Mouse (Mus musculus): ENCODE measurements around the gene Gdpd5. TPM values are rescaled to one million over a fixed set of nuclear protein-coding genes. Genes with fewer than 3 reads are reported as not detected.
A peak's percentile ranks its signal among the peaks of the same experiment; 100 is the strongest.

Gdpd5 gene
- polyA plus RNA-seq, 1 experiment from 2014 or later = 15.4 TPM

DNA sequence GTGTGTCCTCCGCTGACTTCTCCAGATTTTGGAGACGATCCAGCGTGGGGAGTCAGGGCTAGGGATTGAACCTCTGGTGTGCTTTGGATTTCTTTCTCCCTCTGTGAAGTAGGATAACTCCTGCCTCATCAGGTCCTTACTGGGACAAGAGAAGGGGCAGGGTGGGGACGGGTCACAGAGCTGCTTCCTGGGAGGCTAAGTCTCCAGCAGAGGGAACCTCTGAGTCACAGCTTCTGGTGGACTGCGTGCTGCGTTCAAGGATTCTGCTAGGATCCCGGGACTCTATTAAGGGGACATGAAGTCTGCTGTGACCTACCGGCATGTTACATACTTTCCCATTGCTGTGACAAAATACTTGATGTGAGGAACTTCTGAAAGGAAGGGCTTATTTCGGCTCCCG lies 57.7 kb downstream of the Gdpd5 start:
- Histone ChIP-seq H3K27me3 (ENCODE audit: control insufficient read depth, insufficient read depth, low read length) (no peaks in the 10 kb centered on the region), H3K9me3 (ENCODE audit: control insufficient read depth, low read length) (no peaks in the 10 kb centered on the region), H3K4me1 (ENCODE audit: control insufficient read depth, insufficient read depth, low read length) (peaks cover 20% of the 10 kb centered on the region; the same call in 1 of the 2 replicates), H3K27ac (ENCODE audit: low read depth, low read length) (no peak overlapping the region), H3K4me3 (ENCODE audit: low read length) (no peak overlapping the region), H3K4me2 (replicated peaks; ENCODE audit: low read depth, low read length) (no peak overlapping the region), H3K9ac (ENCODE audit: low read depth, low read length) (no peak overlapping the region), H3K36me3 (ENCODE audit: control insufficient read depth, insufficient read depth, low read length) (no peaks in the 10 kb centered on the region)
- 72% methylated on average over 10 of the region's 10 CpGs for WGBS
- no peak for ATAC-seq (ENCODE audit: low FRiP score, low TSS enrichment)

DNA sequence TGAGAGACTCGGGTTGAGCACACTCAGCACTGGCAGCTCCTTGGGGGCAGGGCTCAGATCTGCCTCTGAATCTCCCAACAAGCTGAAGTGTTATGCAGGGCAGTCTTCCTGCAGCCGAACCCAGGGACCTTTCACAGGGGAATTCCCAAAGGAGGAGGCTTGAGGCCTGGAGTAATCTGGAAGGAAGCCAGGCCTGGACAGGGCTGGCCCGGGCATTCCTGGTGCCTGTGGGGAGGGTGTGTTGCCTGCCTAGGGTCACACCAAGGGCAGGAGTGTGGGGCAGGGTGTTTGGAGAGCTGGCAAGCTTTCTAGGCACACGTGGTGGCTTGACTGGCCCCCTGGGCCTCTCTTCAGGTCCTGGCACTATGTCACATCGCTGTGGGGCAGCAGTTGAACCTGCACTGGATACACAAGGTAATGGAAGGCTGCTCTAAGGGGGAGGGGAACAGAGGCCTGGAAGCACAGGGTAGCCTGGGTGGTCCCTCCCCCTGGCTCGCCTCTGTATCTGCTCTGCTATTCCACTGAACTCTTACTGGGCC lies 60.4 kb downstream of the Gdpd5 start:
- Histone ChIP-seq H3K9ac (ENCODE audit: low read depth, low read length) (no peak overlapping the region; the same call in 1 of the 2 replicates), H3K4me3 (ENCODE audit: low read length) (no peak overlapping the region), H3K4me2 (replicated peaks; ENCODE audit: low read depth, low read length) (no peak overlapping the region), H3K9me3 (ENCODE audit: control insufficient read depth, low read length) (no peaks in the 10 kb centered on the region), H3K36me3 (ENCODE audit: control insufficient read depth, insufficient read depth, low read length) (no peaks in the 10 kb centered on the region), H3K4me1 (ENCODE audit: control insufficient read depth, insufficient read depth, low read length) (peaks cover 19% of the 10 kb centered on the region; the same call in 1 of the 2 replicates), H3K27ac (ENCODE audit: low read depth, low read length) (peak overlapping the region; percentile 55; the same call in 1 of the 2 replicates), H3K27me3 (ENCODE audit: control insufficient read depth, insufficient read depth, low read length) (no peaks in the 10 kb centered on the region)
- WGBS = 21% methylated on average over 6 of the region's 6 CpGs
- peak; percentile 61 for ATAC-seq (ENCODE audit: low FRiP score, low TSS enrichment)

DNA sequence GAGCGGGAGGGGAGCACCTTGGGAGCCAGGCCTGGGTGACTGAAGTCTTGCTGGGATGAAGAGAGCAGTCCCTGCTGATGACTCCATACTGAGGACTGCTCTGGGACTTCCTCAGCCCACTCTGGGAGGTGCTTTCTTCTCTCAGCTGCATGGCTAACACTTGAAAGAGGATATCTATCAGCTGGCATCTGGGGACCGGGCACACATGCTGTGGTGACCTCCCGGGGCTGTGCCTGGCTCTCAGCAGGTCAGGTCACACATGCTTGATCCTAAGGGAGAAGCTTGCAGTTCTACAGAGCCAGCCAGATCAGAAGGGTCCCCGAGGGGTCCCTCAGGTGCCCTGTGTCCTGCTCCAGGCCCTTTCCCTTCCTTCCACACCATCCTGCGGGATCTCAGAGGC lies 62.0 kb downstream of the Gdpd5 start:
- Histone ChIP-seq H3K4me3 (ENCODE audit: low read length) (no peak overlapping the region), H3K27ac (ENCODE audit: low read depth, low read length) (no peak overlapping the region), H3K36me3 (ENCODE audit: control insufficient read depth, insufficient read depth, low read length) (no peaks in the 10 kb centered on the region), H3K9ac (ENCODE audit: low read depth, low read length) (no peak overlapping the region), H3K4me2 (replicated peaks; ENCODE audit: low read depth, low read length) (no peak overlapping the region), H3K27me3 (ENCODE audit: control insufficient read depth, insufficient read depth, low read length) (no peaks in the 10 kb centered on the region), H3K9me3 (ENCODE audit: control insufficient read depth, low read length) (no peaks in the 10 kb centered on the region), H3K4me1 (ENCODE audit: control insufficient read depth, insufficient read depth, low read length) (peaks cover 15% of the 10 kb centered on the region; the same call in 1 of the 2 replicates)
- WGBS = 64% methylated on average over 5 of the region's 5 CpGs
- ATAC-seq (ENCODE audit: low FRiP score, low TSS enrichment) = no peak

DNA sequence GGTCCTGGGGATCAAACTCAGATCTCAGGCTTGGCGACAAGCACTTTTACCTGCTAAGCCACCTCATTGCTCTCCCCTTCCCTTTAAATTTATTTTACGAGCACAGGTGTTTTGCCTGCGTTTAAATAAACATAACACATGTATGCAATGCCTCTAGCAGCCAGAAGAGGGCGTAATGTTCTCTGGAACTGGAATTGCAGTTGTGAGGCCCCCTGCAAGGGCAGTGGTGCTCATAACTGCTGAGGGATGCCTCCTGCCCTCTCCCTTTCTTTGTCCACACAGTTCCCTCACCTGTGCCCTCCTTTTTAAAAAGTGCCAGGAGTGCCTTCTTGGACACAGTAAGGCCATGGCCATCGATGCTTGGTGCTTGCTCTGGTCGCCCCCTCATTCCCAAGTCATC lies 62.8 kb downstream of the Gdpd5 start:
- Histone ChIP-seq H3K36me3 (ENCODE audit: control insufficient read depth, insufficient read depth, low read length) (no peaks in the 10 kb centered on the region), H3K4me1 (ENCODE audit: control insufficient read depth, insufficient read depth, low read length) (peaks cover 15% of the 10 kb centered on the region; the same call in 1 of the 2 replicates), H3K27ac (ENCODE audit: low read depth, low read length) (no peak overlapping the region), H3K4me3 (ENCODE audit: low read length) (no peak overlapping the region), H3K9me3 (ENCODE audit: control insufficient read depth, low read length) (no peaks in the 10 kb centered on the region), H3K27me3 (ENCODE audit: control insufficient read depth, insufficient read depth, low read length) (no peaks in the 10 kb centered on the region), H3K9ac (ENCODE audit: low read depth, low read length) (no peak overlapping the region), H3K4me2 (replicated peaks; ENCODE audit: low read depth, low read length) (no peak overlapping the region)
- no peak for ATAC-seq (ENCODE audit: low FRiP score, low TSS enrichment)
- WGBS = 67% methylated on average over 6 of the region's 6 CpGs

DNA sequence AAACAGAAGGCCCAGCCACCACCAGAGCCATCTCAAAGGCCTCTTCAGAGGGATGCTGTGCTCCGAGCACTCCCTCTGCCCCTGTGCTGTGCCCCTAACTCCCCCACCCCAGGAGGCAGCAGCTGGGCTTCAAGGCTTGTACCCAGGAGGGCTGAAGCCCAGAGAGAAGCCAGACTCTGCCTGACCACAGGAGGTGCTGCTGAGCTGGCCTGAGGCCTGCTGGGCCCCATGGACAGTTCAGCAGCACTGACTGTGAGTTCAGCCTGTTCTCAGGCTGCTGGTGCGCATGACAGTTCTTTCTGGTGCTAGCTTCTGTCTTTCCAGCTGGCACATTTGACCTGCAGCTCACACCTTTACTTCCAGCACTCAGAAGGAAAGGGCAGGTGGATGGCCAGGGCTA lies 64.6 kb downstream of the Gdpd5 start:
- Histone ChIP-seq H3K9ac (ENCODE audit: low read depth, low read length) (no peak overlapping the region), H3K4me1 (ENCODE audit: control insufficient read depth, insufficient read depth, low read length) (peaks cover 15% of the 10 kb centered on the region; the same call in 1 of the 2 replicates), H3K4me2 (replicated peaks; ENCODE audit: low read depth, low read length) (no peak overlapping the region), H3K27me3 (ENCODE audit: control insufficient read depth, insufficient read depth, low read length) (no peaks in the 10 kb centered on the region), H3K4me3 (ENCODE audit: low read length) (no peak overlapping the region), H3K27ac (ENCODE audit: low read depth, low read length) (no peak overlapping the region), H3K9me3 (ENCODE audit: control insufficient read depth, low read length) (no peaks in the 10 kb centered on the region), H3K36me3 (ENCODE audit: control insufficient read depth, insufficient read depth, low read length) (no peaks in the 10 kb centered on the region)
- WGBS = 62% methylated on average over 2 of the region's 2 CpGs
- no peak for ATAC-seq (ENCODE audit: low FRiP score, low TSS enrichment)

DNA sequence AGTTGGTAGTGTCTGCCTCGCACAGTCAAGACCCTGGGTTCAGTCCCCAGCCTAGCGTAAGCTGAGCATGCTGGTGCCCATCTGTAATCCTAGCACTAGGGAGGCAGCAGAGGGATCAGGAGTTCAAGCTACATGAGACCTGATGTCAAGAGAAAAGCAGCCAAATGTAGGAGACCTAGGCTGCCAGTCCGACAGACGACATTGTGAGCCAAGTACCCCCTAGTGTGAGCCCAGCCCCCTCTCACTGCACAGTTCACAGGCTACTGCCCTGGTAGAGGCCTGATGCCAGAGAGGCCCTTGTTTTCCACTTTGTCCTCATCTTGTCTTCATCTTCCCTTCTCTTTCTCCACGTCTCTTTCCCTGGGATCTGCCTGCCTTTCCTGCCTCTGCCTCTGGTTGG lies 66.1 kb downstream of the Gdpd5 start:
- WGBS = 52% methylated on average over 5 of the region's 5 CpGs
- Histone ChIP-seq H3K27ac (ENCODE audit: low read depth, low read length) (no peak overlapping the region), H3K4me2 (replicated peaks; ENCODE audit: low read depth, low read length) (no peak overlapping the region), H3K9ac (ENCODE audit: low read depth, low read length) (no peak overlapping the region), H3K4me1 (ENCODE audit: control insufficient read depth, insufficient read depth, low read length) (0 out of 2 replicates have a peak, but pooled peaks cover 3% of the 10 kb centered on the region), H3K36me3 (ENCODE audit: control insufficient read depth, insufficient read depth, low read length) (no peaks in the 10 kb centered on the region), H3K4me3 (ENCODE audit: low read length) (no peak overlapping the region), H3K27me3 (ENCODE audit: control insufficient read depth, insufficient read depth, low read length) (no peaks in the 10 kb centered on the region), H3K9me3 (ENCODE audit: control insufficient read depth, low read length) (no peaks in the 10 kb centered on the region)
- ATAC-seq (ENCODE audit: low FRiP score, low TSS enrichment) = no peak

DNA sequence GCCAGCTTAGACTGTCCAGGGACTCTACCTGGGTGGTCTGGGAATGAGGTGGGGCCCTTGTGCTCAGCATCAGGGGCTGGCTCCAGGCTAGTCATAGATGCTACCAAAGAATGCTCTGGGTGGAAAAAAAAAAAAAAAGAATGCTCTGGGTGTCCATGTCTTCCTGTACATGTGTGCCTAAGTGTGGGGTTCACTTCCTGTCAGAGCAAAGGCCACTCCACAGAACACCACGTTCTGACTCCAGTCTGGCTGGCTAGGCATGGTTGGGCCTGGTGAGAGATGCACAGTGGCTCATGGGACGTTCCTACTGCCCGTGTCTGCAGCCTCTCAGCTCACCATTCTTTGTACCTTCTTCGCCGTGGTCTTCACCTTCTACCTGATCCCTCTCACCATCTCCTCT lies 67.4 kb downstream of the Gdpd5 start:
- 78% methylated on average over 5 of the region's 5 CpGs for WGBS

DNA sequence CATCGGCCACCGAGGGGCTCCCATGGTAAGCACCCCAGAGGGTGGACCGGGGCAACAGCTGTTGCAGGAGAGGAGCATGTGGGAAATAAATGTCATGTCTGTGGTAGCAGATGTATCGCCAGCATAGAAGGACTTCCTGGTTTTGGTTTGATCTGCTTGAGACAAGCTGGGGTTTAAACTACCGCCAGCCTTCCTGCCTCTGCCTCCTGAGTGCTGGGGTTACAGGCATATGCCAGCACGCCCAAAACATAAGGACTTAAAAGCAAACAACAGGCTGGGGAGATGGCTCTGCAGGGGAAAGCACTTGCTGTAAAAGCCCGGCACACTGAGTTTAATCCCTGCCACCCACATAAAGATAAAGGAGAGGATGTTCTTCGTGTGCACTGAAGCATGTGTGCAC lies 67.8 kb downstream of the Gdpd5 start:
- H3K27me3 ChIP-seq (ENCODE audit: control insufficient read depth, insufficient read depth, low read length) = no peaks in the 10 kb centered on the region
- H3K4me3 ChIP-seq (ENCODE audit: low read length) = no peak overlapping the region
- H3K4me2 ChIP-seq (replicated peaks; ENCODE audit: low read depth, low read length) = no peak overlapping the region
- no peaks in the 10 kb centered on the region for H3K36me3 ChIP-seq (ENCODE audit: control insufficient read depth, insufficient read depth, low read length)
- peaks cover 8% of the 10 kb centered on the region for H3K4me1 ChIP-seq (ENCODE audit: control insufficient read depth, insufficient read depth, low read length)
- no peak overlapping the region for H3K9ac ChIP-seq (ENCODE audit: low read depth, low read length)
- no peaks in the 10 kb centered on the region for H3K9me3 ChIP-seq (ENCODE audit: control insufficient read depth, low read length)
- ATAC-seq (ENCODE audit: low FRiP score, low TSS enrichment) = no peak
- no peak overlapping the region for H3K27ac ChIP-seq (ENCODE audit: low read depth, low read length)
- 58% methylated on average over 8 of the region's 8 CpGs for WGBS

More for the DNA sequence above, 67.4 kb downstream of the Gdpd5 start:
- Histone ChIP-seq H3K9me3 (ENCODE audit: control insufficient read depth, low read length) (no peaks in the 10 kb centered on the region), H3K36me3 (ENCODE audit: control insufficient read depth, insufficient read depth, low read length) (no peaks in the 10 kb centered on the region), H3K4me1 (ENCODE audit: control insufficient read depth, insufficient read depth, low read length) (peaks cover 5% of the 10 kb centered on the region), H3K27ac (ENCODE audit: low read depth, low read length) (no peak overlapping the region), H3K4me3 (ENCODE audit: low read length) (no peak overlapping the region), H3K27me3 (ENCODE audit: control insufficient read depth, insufficient read depth, low read length) (no peaks in the 10 kb centered on the region), H3K9ac (ENCODE audit: low read depth, low read length) (no peak overlapping the region), H3K4me2 (replicated peaks; ENCODE audit: low read depth, low read length) (no peak overlapping the region)
- no peak for ATAC-seq (ENCODE audit: low FRiP score, low TSS enrichment)

DNA sequence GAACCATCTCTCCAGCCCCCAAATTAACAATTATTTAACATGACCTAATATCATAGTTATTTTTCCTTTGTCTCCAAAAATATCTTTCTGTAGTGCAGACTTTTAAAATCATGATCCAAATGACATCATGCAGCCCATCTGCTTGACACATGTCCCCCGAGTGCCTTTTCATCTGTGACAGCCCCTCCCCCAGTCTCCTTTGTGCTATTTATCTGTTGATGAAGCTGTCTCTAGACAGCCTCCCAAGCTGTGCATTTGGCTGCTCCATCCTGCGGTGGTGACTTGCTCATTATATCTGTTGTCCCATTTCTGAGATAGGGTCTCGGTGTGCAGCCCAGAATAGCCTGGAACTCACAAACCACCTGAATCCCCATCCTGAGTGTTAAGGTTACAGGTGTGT lies 68.5 kb downstream of the Gdpd5 start:
- Histone ChIP-seq H3K9ac (ENCODE audit: low read depth, low read length) (no peak overlapping the region), H3K4me3 (ENCODE audit: low read length) (no peak overlapping the region), H3K4me1 (ENCODE audit: control insufficient read depth, insufficient read depth, low read length) (peaks cover 14% of the 10 kb centered on the region), H3K4me2 (replicated peaks; ENCODE audit: low read depth, low read length) (no peak overlapping the region), H3K36me3 (ENCODE audit: control insufficient read depth, insufficient read depth, low read length) (no peaks in the 10 kb centered on the region), H3K27ac (ENCODE audit: low read depth, low read length) (no peak overlapping the region), H3K9me3 (ENCODE audit: control insufficient read depth, low read length) (no peaks in the 10 kb centered on the region), H3K27me3 (ENCODE audit: control insufficient read depth, insufficient read depth, low read length) (no peaks in the 10 kb centered on the region)
- WGBS = 69% methylated on average over 3 of the region's 3 CpGs
- no peak for ATAC-seq (ENCODE audit: low FRiP score, low TSS enrichment)
